Mouse (Mus musculus) bone marrow, adult 2 months (tissue): Measurements from ENCODE around the gene Col6a1. TPM values are rescaled to one million over a fixed set of nuclear protein-coding genes. Genes with fewer than 3 reads are reported as not detected.

Experiments
- H3K27ac ChIP-seq: fragments of 200-500 bp; 2 replicates; pipeline ENCODE4 v1.5.1; 2012; ENCODE audit warnings: low read depth, mild to moderate bottlenecking, control low read depth, inconsistent platforms, low read length; ENCODE audit not compliant: control insufficient read depth, poor library complexity, insufficient read depth
- H3K4me1 ChIP-seq: fragments of 200-500 bp; 2 replicates; pipeline ENCODE4 v1.6.1; 2011; ENCODE audit warnings: low read length; ENCODE audit not compliant: control insufficient read depth, insufficient read depth
- H3K4me3 ChIP-seq: fragments of 200-500 bp; replicated peaks from 2 replicates; pipeline ENCODE3; 2011; ENCODE audit warnings: mild to moderate bottlenecking, low read depth, low read length, control low read depth; ENCODE audit not compliant: control insufficient read depth
- CTCF ChIP-seq: fragments of 200-500 bp; IDR thresholded peaks from 2 replicates; pipeline ENCODE4 v1.5.1; 2011; ENCODE audit warnings: low read length, control low read depth; ENCODE audit not compliant: control insufficient read depth, insufficient read depth
- POLR2A ChIP-seq: fragments of 200-500 bp; IDR thresholded peaks from 2 replicates; pipeline ENCODE4 v1.6.1; 2011; ENCODE audit warnings: low read depth, mild to moderate bottlenecking, control low read depth, low read length, borderline replicate concordance; ENCODE audit not compliant: control insufficient read depth
- WGBS: fragments of 180-500 bp; shearing (Covaris S2); methylation state at CpG from one replicate; pipeline ENCODE4 v1.1.7; 2018; 5-methylcytosine and 5-hydroxymethylcytosine counted together
- polyA plus RNA-seq: library from polyadenylated mRNA; stranded (reverse); fragments of >200 nt; gene quantifications from 2 replicates; pipeline ENCODE4 v1.2.4, GENCODE M21; 2011; ENCODE audit warnings: low replicate concordance; ENCODE audit not compliant: missing spikeins, insufficient read depth, insufficient read length

Col6a1 gene
- polyA plus RNA-seq, 1 experiment = 14.9 TPM

GRCm38 (mm10) chr10:76701446-76701845, 24.5 kb downstream of the Col6a1 start:
- WGBS = 71% methylated on average over 2 of the region's 2 CpGs
- H3K4me3 ChIP-seq = no peak overlapping the region
- TF ChIP-seq POLR2A = no peak
- TF ChIP-seq CTCF = no peak
- H3K4me1 ChIP-seq = no peaks in the 10 kb centered on the region
- no peak overlapping the region for H3K27ac ChIP-seq

DNA sequence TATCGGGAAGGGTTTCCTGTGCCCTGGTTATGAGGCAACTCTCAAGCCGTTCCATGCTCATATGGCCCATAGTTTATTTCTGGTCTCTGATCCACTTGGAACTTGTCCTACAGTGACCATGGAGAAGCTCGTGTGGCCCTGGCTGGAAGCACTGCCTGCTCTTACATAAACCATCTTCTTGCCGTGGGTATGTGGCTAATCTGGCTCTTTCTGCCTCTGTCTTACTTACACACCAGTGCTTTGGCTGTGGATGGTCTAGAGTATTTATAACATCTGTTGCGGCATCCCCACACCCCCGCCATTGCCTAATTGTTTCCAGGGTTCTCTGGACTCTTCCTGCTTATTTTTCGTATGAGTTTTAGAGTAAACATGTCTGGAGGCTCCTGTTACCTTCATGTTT, 26.2 kb downstream of the Col6a1 start:
- H3K4me3 ChIP-seq = no peak overlapping the region
- no peaks in the 10 kb centered on the region for H3K4me1 ChIP-seq
- no peak overlapping the region for H3K27ac ChIP-seq
- 69% methylated on average over 7 of the region's 7 CpGs for WGBS
- TF ChIP-seq POLR2A (no peak), CTCF (no peak)

DNA sequence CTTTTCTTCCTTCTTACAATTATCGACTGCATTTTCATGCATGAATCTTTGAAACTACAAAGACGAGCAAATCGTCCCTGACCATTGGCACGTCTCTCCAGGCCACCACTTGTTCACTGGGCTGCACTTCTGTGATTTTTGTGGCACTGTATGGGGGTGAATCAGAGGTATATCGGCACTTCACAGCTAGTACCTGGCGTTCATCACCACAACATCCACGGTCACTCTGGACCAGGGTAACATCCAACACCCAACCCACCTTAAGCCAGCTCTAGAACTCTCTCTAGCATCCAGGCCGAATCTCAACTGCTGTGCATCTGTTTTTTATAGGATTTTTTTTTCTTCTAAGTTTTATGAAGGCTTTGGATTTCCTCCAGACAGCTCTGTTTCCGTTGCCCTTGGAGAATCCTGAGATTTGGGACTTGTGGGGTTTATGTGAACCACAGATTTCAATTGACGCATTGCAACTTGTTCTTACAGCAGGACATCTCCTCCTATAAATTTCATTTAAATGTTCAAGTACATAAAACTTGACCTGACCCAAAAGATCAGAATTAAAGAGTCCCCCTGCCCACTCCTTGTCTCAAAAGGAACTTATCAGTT, 30.6 kb downstream of the Col6a1 start:
- H3K4me3 ChIP-seq = no peak overlapping the region
- H3K27ac ChIP-seq = no peak overlapping the region
- WGBS = 76% methylated on average over 10 of the region's 10 CpGs
- TF ChIP-seq CTCF = no peak
- TF ChIP-seq POLR2A = no peak
- H3K4me1 ChIP-seq = no peaks in the 10 kb centered on the region

DNA sequence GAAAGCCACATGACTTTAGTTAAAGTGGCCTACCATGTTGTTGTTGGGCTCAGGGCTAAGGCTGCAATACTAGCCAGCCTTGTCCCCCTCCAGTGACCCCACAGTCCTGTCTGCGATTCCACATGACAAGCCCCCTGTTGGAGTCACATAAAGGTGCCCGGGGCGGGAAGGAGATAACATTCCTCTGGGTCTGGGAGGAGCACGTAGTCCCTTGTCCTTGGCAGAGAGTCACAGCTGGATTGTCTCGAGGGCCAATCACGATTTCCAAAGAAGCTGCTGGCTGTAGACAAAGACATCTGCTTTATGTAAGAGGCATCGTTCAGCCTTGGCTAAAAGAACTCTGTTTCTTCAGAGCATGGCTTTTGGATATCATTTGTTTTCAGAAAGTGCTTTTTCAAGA, 31.2 kb downstream of the Col6a1 start:
- Histone ChIP-seq H3K4me3 (no peak overlapping the region), H3K4me1 (no peaks in the 10 kb centered on the region), H3K27ac (no peak overlapping the region)
- TF ChIP-seq CTCF (no peak), POLR2A (no peak)
- WGBS = 60% methylated on average over 7 of the region's 7 CpGs

DNA sequence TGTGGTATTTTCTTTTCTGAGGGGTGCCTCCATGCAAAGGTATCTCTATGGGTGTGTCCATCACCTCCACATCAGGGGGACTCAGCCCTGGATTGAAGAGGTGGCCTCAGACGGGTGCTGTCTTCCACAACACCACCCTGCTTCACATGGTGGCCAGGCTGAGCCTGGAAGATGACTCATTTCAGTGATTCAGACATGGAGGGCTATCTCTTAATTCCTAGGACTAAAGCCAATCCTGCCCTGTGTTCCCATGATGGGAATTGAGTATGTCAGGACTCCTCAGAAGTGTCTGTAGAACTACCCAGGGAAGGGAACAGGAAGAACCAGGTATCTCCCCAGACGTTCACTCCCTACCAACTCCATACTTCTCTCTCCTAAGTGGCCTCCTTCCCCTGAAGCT, 32.5 kb downstream of the Col6a1 start:
- no peak overlapping the region for H3K4me3 ChIP-seq
- H3K27ac ChIP-seq = no peak overlapping the region
- WGBS = 62% methylated on average over 2 of the region's 2 CpGs
- no peak for TF ChIP-seq CTCF
- no peak for TF ChIP-seq POLR2A
- no peaks in the 10 kb centered on the region for H3K4me1 ChIP-seq

DNA sequence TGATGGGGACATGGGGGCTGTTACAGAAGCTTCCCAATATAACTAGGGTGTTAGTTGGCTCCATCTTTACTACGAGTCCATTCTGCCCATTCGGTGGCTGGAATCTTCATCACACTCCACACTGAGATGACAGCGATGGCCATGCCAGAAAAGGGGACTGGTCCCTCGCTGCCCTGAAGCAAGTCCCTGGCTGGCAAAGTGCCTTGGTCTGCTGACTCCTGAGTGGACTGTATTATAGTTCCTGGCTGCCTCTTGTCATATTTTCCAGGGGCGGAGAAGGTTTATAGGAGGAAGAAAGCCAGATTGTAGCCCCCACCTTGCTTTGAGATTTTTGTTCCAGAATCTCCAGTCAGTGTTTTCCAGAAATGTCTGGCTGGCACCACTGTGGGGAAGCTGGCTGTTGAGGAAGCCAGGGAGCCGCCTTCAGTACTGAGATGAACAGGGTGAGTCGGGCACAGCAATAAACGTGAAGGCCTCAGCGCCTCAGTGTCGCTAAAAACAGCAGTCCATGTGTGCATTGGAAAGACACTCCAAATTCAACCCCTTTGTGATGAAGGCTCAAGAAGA, 40.4 kb downstream of the Col6a1 start:
- no peaks in the 10 kb centered on the region for H3K4me1 ChIP-seq

GRCm38 (mm10) chr10:76683977-76684376, 42.0 kb downstream of the Col6a1 start:
- 89% methylated on average over 12 of the region's 12 CpGs for WGBS
- TF ChIP-seq CTCF = no peak
- no peak for TF ChIP-seq POLR2A
- no peak overlapping the region for H3K27ac ChIP-seq
- H3K4me1 ChIP-seq = no peaks in the 10 kb centered on the region
- no peak overlapping the region for H3K4me3 ChIP-seq

More for the DNA sequence above, 40.4 kb downstream of the Col6a1 start:
- Histone ChIP-seq H3K27ac (no peak overlapping the region), H3K4me3 (no peak overlapping the region)
- WGBS = 80% methylated on average over 10 of the region's 10 CpGs
- no peak for TF ChIP-seq POLR2A
- TF ChIP-seq CTCF = no peak

DNA sequence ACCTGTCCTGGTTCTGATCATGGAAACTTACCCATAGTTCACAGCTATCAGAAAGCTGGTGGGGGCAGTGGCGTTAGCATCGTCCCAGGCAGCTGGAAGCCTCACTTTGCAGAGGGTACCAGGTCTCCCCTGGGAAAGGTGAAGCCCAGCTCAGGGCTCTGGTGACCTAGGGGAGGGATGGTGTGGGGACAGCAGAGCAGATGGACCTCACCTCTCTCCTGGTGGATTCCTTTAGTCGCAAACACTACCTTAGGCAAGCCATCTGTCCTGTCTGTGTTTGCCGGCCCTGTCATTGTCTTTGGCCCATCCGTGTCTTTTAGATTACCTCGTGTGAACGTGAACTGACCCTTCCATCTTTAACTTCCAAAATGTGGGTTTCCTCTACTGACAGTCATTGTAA, 42.5 kb downstream of the Col6a1 start:
- H3K4me1 ChIP-seq = no peaks in the 10 kb centered on the region
- 71% methylated on average over 7 of the region's 7 CpGs for whole genome bisulfite sequencing
- no peak overlapping the region for H3K27ac ChIP-seq
- TF ChIP-seq POLR2A (no peak), CTCF (no peak)
- H3K4me3 ChIP-seq = no peak overlapping the region

GRCm38 (mm10) chr10:76681882-76682281, 44.1 kb downstream of the Col6a1 start:
- TF ChIP-seq CTCF (no peak), POLR2A (no peak)
- no peak overlapping the region for H3K27ac ChIP-seq
- H3K4me1 ChIP-seq = no peaks in the 10 kb centered on the region
- 85% methylated on average over 3 of the region's 3 CpGs for WGBS
- no peak overlapping the region for H3K4me3 ChIP-seq
